In genomic region chr11:109331424-109331824, GRCm38 (mm10) we compare ENCODE assay signal across 8 mouse cellular contexts. TPM values are rescaled to one million over a fixed set of nuclear protein-coding genes. Genes with fewer than 3 reads are reported as not detected.
DNase-seq lines count a peak whose midpoint lies in the region; ATAC-seq and TF ChIP-seq lines count a peak whose summit lies in the region.

No protein-coding gene starts in this region.

- TF ChIP-seq CTCF in lung, embryonic 14.5 days (IDR thresholded peaks at IDR 0.05; ENCODE audit: low read depth) = peak; percentile 94
- peak; percentile 76 for TF ChIP-seq CTCF in olfactory bulb, adult 2 months (IDR thresholded peaks at IDR 0.05; ENCODE audit: insufficient read depth, low read depth, low read length)
- TF ChIP-seq CTCF in thymus, adult 2 months (IDR thresholded peaks at IDR 0.05; ENCODE audit: borderline replicate concordance, control insufficient read depth, extremely low read depth, insufficient read depth, low read length, poor library complexity) = peak; percentile 95

- peak; percentile 95 for DNase-seq in ES-CJ7 (ENCODE audit: low read depth, low spot score)
- peak; percentile 89 for DNase-seq in cerebellum, adult 11 months
- peak; percentile 83 for DNase-seq in heart, postnatal 25 days (ENCODE audit: low spot score)
- peak; percentile 72 to 95 for DNase-seq in layer of hippocampus, adult 18-20 months (ENCODE audit: low spot score in 2 of 2)
- DNase-seq in lung, embryonic 14.5 days = peak; percentile 99
- DNase-seq in thymus, adult 2 months = peak; percentile 93

- ATAC-seq in forebrain, embryonic 15.5 days (replicated peaks) = peak; percentile 90
- peak; percentile 95 for ATAC-seq in lung, embryonic 14.5 days (ENCODE audit: insufficient read depth)

- intact Hi-C loops in heart, postnatal 25 days (cut with DNase I) = loop anchor here (1.0 to 5.0 kb wide), 4 partner anchors 94 to 531 kb away; partner anchors contain the start of gene Amz2

- H3K27me3 ChIP-seq in forebrain, embryonic 15.5 days = no peaks in the 10 kb centered on the region
- H3K27me3 ChIP-seq in lung, embryonic 14.5 days (ENCODE audit: insufficient read depth, low read length) = no peaks in the 10 kb centered on the region
- no peaks in the 10 kb centered on the region for H3K27me3 ChIP-seq in thymus, adult 2 months (ENCODE audit: control insufficient read depth, insufficient read depth, low read length)

- peak overlapping the region; percentile 37 for H3K4me2 ChIP-seq in forebrain, embryonic 15.5 days (replicated peaks)
- peak overlapping the region; percentile 57 for H3K4me2 ChIP-seq in lung, embryonic 14.5 days

- H3K9ac ChIP-seq in forebrain, embryonic 15.5 days (replicated peaks) = no peak overlapping the region
- peak overlapping the region; percentile 13; the same call in 1 of the 2 replicates for H3K9ac ChIP-seq in lung, embryonic 14.5 days

- no peaks in the 10 kb centered on the region for H3K36me3 ChIP-seq in forebrain, embryonic 15.5 days
- no peaks in the 10 kb centered on the region for H3K36me3 ChIP-seq in lung, embryonic 14.5 days (ENCODE audit: insufficient read depth)
- H3K36me3 ChIP-seq in thymus, adult 2 months (ENCODE audit: control insufficient read depth, insufficient read depth, low read length) = no peaks in the 10 kb centered on the region

- no peaks in the 10 kb centered on the region for H3K9me3 ChIP-seq in forebrain, embryonic 15.5 days
- no peaks in the 10 kb centered on the region for H3K9me3 ChIP-seq in lung, embryonic 14.5 days (ENCODE audit: low read depth, low read length)

- H3K4me1 ChIP-seq in forebrain, embryonic 15.5 days = peaks cover 13% of the 10 kb centered on the region
- no peaks in the 10 kb centered on the region for H3K4me1 ChIP-seq in lung, embryonic 14.5 days (ENCODE audit: insufficient read depth)
- peaks cover 4% of the 10 kb centered on the region for H3K4me1 ChIP-seq in olfactory bulb, adult 2 months (ENCODE audit: control insufficient read depth, insufficient read depth, low read length)
- peaks cover 7% of the 10 kb centered on the region for H3K4me1 ChIP-seq in thymus, adult 2 months (replicated peaks; ENCODE audit: control insufficient read depth, insufficient read depth, low read length)

- no peak overlapping the region for H3K27ac ChIP-seq in forebrain, embryonic 15.5 days (replicated peaks)
- H3K27ac ChIP-seq in lung, embryonic 14.5 days (ENCODE audit: low read depth) = no peak overlapping the region
- H3K27ac ChIP-seq in olfactory bulb, adult 2 months (ENCODE audit: insufficient read depth, low read depth, low read length) = no peak overlapping the region
- no peak overlapping the region; the same call in 1 of the 2 replicates for H3K27ac ChIP-seq in thymus, adult 2 months (ENCODE audit: control insufficient read depth, insufficient read depth, low read length)

- peak overlapping the region; percentile 12; the same call in 1 of the 2 replicates for H3K4me3 ChIP-seq in forebrain, embryonic 15.5 days
- H3K4me3 ChIP-seq in lung, embryonic 14.5 days (ENCODE audit: low read depth, low read length) = peak overlapping the region; percentile 27
- H3K4me3 ChIP-seq in olfactory bulb, adult 2 months (ENCODE audit: insufficient read depth, low read depth, low read length) = peak overlapping the region; percentile 11; the same call in 1 of the 2 replicates
- peak overlapping the region; percentile 24 for H3K4me3 ChIP-seq in thymus, adult 2 months (ENCODE audit: control insufficient read depth, insufficient read depth, low read length)

- no peak for TF ChIP-seq POLR2A in olfactory bulb, adult 2 months (IDR thresholded peaks at IDR 0.05; ENCODE audit: insufficient read depth, low read depth, low read length)
- no peak for TF ChIP-seq POLR2A in thymus, adult 2 months (IDR thresholded peaks at IDR 0.05; ENCODE audit: control insufficient read depth, extremely low read depth, insufficient read depth, low read length, poor library complexity)

- 5% methylated on average over 6 of the region's 6 CpGs for WGBS in forebrain, embryonic 15.5 days
- WGBS in lung, embryonic 14.5 days = 5% methylated on average over 6 of the region's 6 CpGs
- 8% methylated on average over 6 of the region's 6 CpGs for WGBS in olfactory bulb, adult 2 months
- 9% methylated on average over 6 of the region's 6 CpGs for WGBS in thymus, adult 2 months

RNA-seq across cellular contexts. Expression of gene Gna13, which starts 31.2 kb away (rescaled TPM):
- polyA plus RNA-seq in forebrain, embryonic 15.5 days (2015; fragmentation: Nextera tagmentation; extraction: Ambion mirVana) = 17.4 and 18.5 TPM in 2 replicates
- 10 to 100 TPM; 30.3 to 30.6 TPM for total RNA-seq in heart, postnatal 25 days (2021)
- 10 to 100 TPM; 55.5 to 59.9 TPM for total RNA-seq in layer of hippocampus, adult 18-20 months (2021)
- polyA plus RNA-seq in lung, embryonic 14.5 days (2014; fragmentation: Nextera tagmentation; extraction: Ambion mirVana) = 30.7 and 33.8 TPM in 2 replicates
- not detected in 2 replicates for polyA plus RNA-seq in olfactory bulb, adult 2 months (2012; ENCODE audit: insufficient read depth, insufficient read length, low replicate concordance, missing spikeins)
- polyA plus RNA-seq in thymus, adult 2 months (2012; rRNA removed) = 49.6 and 56.1 TPM in 2 replicates

RNA-seq across cellular contexts. Expression of gene Rgs9, which starts 33.5 kb away (rescaled TPM):
- 5.4 and 6.5 TPM in 2 replicates for polyA plus RNA-seq in forebrain, embryonic 15.5 days (2015; fragmentation: Nextera tagmentation; extraction: Ambion mirVana)
- total RNA-seq in heart, postnatal 25 days (2021) = under 1 TPM; 0.10 to 0.14 TPM
- 10 to 100 TPM; 12.3 to 14.1 TPM for total RNA-seq in layer of hippocampus, adult 18-20 months (2021)
- polyA plus RNA-seq in lung, embryonic 14.5 days (2014; fragmentation: Nextera tagmentation; extraction: Ambion mirVana) = 1.4 and 1.5 TPM in 2 replicates
- not detected in 2 replicates for polyA plus RNA-seq in olfactory bulb, adult 2 months (2012; ENCODE audit: insufficient read depth, insufficient read length, low replicate concordance, missing spikeins)
- 0.61 and 1.2 TPM in 2 replicates for polyA plus RNA-seq in thymus, adult 2 months (2012; rRNA removed)
